Mouse (Mus musculus) MEL (cell line): Measurements from ENCODE around the gene Il3. TPM values are rescaled to one million over a fixed set of nuclear protein-coding genes. Genes with fewer than 3 reads are reported as not detected.

ENCODE experiments used
- DNase-seq: peaks from one replicate; pipeline ENCODE4 v3.0.0; 2011; ENCODE audit warnings: low read depth, low spot score
- H3K27ac ChIP-seq: 2 replicates; pipeline ENCODE4 v1.5.1; 2012; ENCODE audit warnings: low read depth, mild to moderate bottlenecking, control low read depth, low read length, moderate library complexity; ENCODE audit not compliant: control insufficient read depth
- H3K27me3 ChIP-seq, 2 experiments: fragments of 150-350 bp in 1 of 2; sonication (generic) in 1 of 2; 2 replicates each; pipeline ENCODE4 v1.6.1; 2012; ENCODE audit warnings: low read length in 2 of 2, mild to moderate bottlenecking in 2 of 2, improper control_type of control experiment in 1 of 2, moderate library complexity in 1 of 2; ENCODE audit not compliant: insufficient read depth in 2 of 2, control insufficient read depth in 1 of 2
- H3K36me3 ChIP-seq, 2 experiments: 2 replicates each; pipeline ENCODE4 v1.6.1; 2012 to 2014; ENCODE audit warnings: low read length in 2 of 2, improper control_type of control experiment in 1 of 2, inconsistent platforms in 1 of 2, mild to moderate bottlenecking in 1 of 2; ENCODE audit not compliant: insufficient read depth in 2 of 2, control insufficient read depth in 1 of 2
- H3K4me1 ChIP-seq, 2 experiments: fragments of 150-350 bp in 1 of 2; sonication (generic) in 1 of 2; 2 replicates each; pipeline ENCODE4 v1.6.1; 2012; ENCODE audit warnings: low read length in 2 of 2, improper control_type of control experiment in 1 of 2, mild to moderate bottlenecking in 1 of 2; ENCODE audit not compliant: insufficient read depth in 2 of 2, control insufficient read depth in 1 of 2
- H3K4me3 ChIP-seq, 2 experiments: fragments of 150-350 bp in 1 of 2; sonication (generic) in 1 of 2; 2 replicates each; pipeline ENCODE4 v1.5.1; 2012; ENCODE audit warnings: low read depth in 2 of 2, low read length in 2 of 2, mild to moderate bottlenecking in 2 of 2, moderate library complexity in 2 of 2, control low read depth in 1 of 2, improper control_type of control experiment in 1 of 2; ENCODE audit not compliant: control insufficient read depth in 1 of 2, insufficient read depth in 1 of 2
- H3K79me2 ChIP-seq: 2 replicates; pipeline ENCODE4 v1.6.1; 2012; ENCODE audit warnings: mild to moderate bottlenecking, low read length, moderate library complexity; ENCODE audit not compliant: control insufficient read depth, poor library complexity, insufficient read depth
- H3K9ac ChIP-seq: 2 replicates; pipeline ENCODE4 v1.6.1; 2012; ENCODE audit warnings: low read depth, mild to moderate bottlenecking, control low read depth, low read length, moderate library complexity; ENCODE audit not compliant: control insufficient read depth, poor library complexity, severe bottlenecking
- H3K9me3 ChIP-seq: fragments of 150-350 bp; sonication (generic); replicated peaks from 2 replicates; pipeline ENCODE4 v1.6.1; 2012; ENCODE audit warnings: mild to moderate bottlenecking, low read length, improper control_type of control experiment, moderate library complexity; ENCODE audit not compliant: insufficient read depth
- BHLHE40 ChIP-seq: IDR thresholded peaks from 2 replicates; pipeline ENCODE4 v1.6.1; 2012; ENCODE audit warnings: low read depth, mild to moderate bottlenecking, inconsistent platforms, low read length, improper control_type of control experiment, borderline replicate concordance
- CHD1 ChIP-seq: IDR thresholded peaks from 2 replicates; pipeline ENCODE4 v1.6.1; 2012; ENCODE audit warnings: low read depth, mild to moderate bottlenecking, inconsistent platforms, low read length, improper control_type of control experiment
- CHD2 ChIP-seq: IDR thresholded peaks from 2 replicates; pipeline ENCODE4 v1.6.1; 2011; ENCODE audit warnings: low read length, improper control_type of control experiment
- CTCF ChIP-seq, 3 experiments: IDR thresholded peaks in 2 of 3; conservative IDR thresholded peaks in 1 of 3; 2 replicates each; pipeline ENCODE4 v1.5.1; 2011 to 2012; ENCODE audit warnings: low read length in 3 of 3, low read depth in 2 of 3, mild to moderate bottlenecking in 2 of 3, improper control_type of control experiment in 1 of 3, inconsistent platforms in 1 of 3, mixed read lengths in 1 of 3, moderate library complexity in 1 of 3; ENCODE audit not compliant: control insufficient read depth in 1 of 3, insufficient read depth in 1 of 3, poor library complexity in 1 of 3, severe bottlenecking in 1 of 3
- ELF1 ChIP-seq: IDR thresholded peaks from 2 replicates; pipeline ENCODE4 v1.6.1; 2014; ENCODE audit warnings: low read depth, mild to moderate bottlenecking, inconsistent platforms, low read length, improper control_type of control experiment, moderate library complexity
- EP300 ChIP-seq, 2 experiments: IDR thresholded peaks; 2 replicates each; pipeline ENCODE4 v1.6.1; 2011; ENCODE audit warnings: improper control_type of control experiment in 2 of 2, low read length in 2 of 2, low read depth in 1 of 2, mild to moderate bottlenecking in 1 of 2
- ETS1 ChIP-seq: IDR thresholded peaks from 2 replicates; pipeline ENCODE4 v1.6.1; 2012; ENCODE audit warnings: low read depth, mild to moderate bottlenecking, inconsistent platforms, low read length, improper control_type of control experiment, moderate library complexity
- GABPA ChIP-seq: IDR thresholded peaks from 2 replicates; pipeline ENCODE4 v1.6.1; 2012; ENCODE audit warnings: low read depth, mild to moderate bottlenecking, inconsistent platforms, low read length, improper control_type of control experiment, moderate library complexity
- GATA1 ChIP-seq: IDR thresholded peaks from 2 replicates; pipeline ENCODE4 v1.6.1; 2011; ENCODE audit warnings: low read depth, low read length, improper control_type of control experiment
- HCFC1 ChIP-seq: IDR thresholded peaks from 2 replicates; pipeline ENCODE4 v1.6.1; 2012; ENCODE audit warnings: low read depth, mild to moderate bottlenecking, inconsistent platforms, low read length, improper control_type of control experiment, moderate library complexity
- JUND ChIP-seq: IDR thresholded peaks from 2 replicates; pipeline ENCODE4 v1.6.1; 2011; ENCODE audit warnings: low read depth, mild to moderate bottlenecking, improper control_type of control experiment, low read length
- KAT2A ChIP-seq: conservative IDR thresholded peaks from 2 replicates; pipeline ENCODE4 v1.6.1; 2012; ENCODE audit warnings: low read depth, low read length, improper control_type of control experiment, inconsistent platforms
- MAFK ChIP-seq: IDR thresholded peaks from 2 replicates; pipeline ENCODE4 v1.6.1; 2011; ENCODE audit warnings: low read depth, mild to moderate bottlenecking, low read length, improper control_type of control experiment, borderline replicate concordance
- MAZ ChIP-seq: IDR thresholded peaks from 2 replicates; pipeline ENCODE4 v1.6.1; 2012; ENCODE audit warnings: low read depth, mild to moderate bottlenecking, inconsistent platforms, low read length, improper control_type of control experiment
- MEF2A ChIP-seq: IDR thresholded peaks from 2 replicates; pipeline ENCODE4 v1.6.1; 2014; ENCODE audit warnings: low read depth, mild to moderate bottlenecking, inconsistent platforms, low read length, improper control_type of control experiment; ENCODE audit not compliant: poor library complexity, insufficient replicate concordance, severe bottlenecking; ENCODE audit errors: extremely low read depth
- MXI1 ChIP-seq: IDR thresholded peaks from 2 replicates; pipeline ENCODE4 v1.6.1; 2011; ENCODE audit warnings: mild to moderate bottlenecking, low read depth, low read length, improper control_type of control experiment
- MYB ChIP-seq: IDR thresholded peaks from 2 replicates; pipeline ENCODE4 v1.6.1; 2011; ENCODE audit warnings: mild to moderate bottlenecking, low read depth, low read length, improper control_type of control experiment
- NELFE ChIP-seq: IDR thresholded peaks from 2 replicates; pipeline ENCODE4 v1.6.1; 2011; ENCODE audit warnings: low read depth, low read length, improper control_type of control experiment
- NRF1 ChIP-seq: IDR thresholded peaks from 2 replicates; pipeline ENCODE4 v1.6.1; 2014; ENCODE audit warnings: low read depth, mild to moderate bottlenecking, inconsistent platforms, low read length, improper control_type of control experiment, moderate library complexity; ENCODE audit not compliant: poor library complexity, insufficient read depth, severe bottlenecking
- POLR2A ChIP-seq, 2 experiments: IDR thresholded peaks; 2 replicates each; pipeline ENCODE4 v1.6.1; 2011 to 2012; ENCODE audit warnings: low read length in 2 of 2, mild to moderate bottlenecking in 2 of 2, control low read depth in 1 of 2, improper control_type of control experiment in 1 of 2, low read depth in 1 of 2, moderate library complexity in 1 of 2; ENCODE audit not compliant: control insufficient read depth in 1 of 2, insufficient read depth in 1 of 2, poor library complexity in 1 of 2
- POLR2AphosphoS2 ChIP-seq: IDR thresholded peaks from 2 replicates; pipeline ENCODE4 v1.6.1; 2011; ENCODE audit warnings: low read length, improper control_type of control experiment
- POLR2AphosphoS5 ChIP-seq: IDR thresholded peaks from 2 replicates; pipeline ENCODE4 v1.6.1; 2012; ENCODE audit warnings: low read depth, borderline replicate concordance, mild to moderate bottlenecking, inconsistent platforms, low read length, moderate library complexity, mixed read lengths
- RAD21 ChIP-seq: IDR thresholded peaks from 2 replicates; pipeline ENCODE4 v1.6.1; 2011; ENCODE audit warnings: mild to moderate bottlenecking, low read depth, low read length, improper control_type of control experiment
- RCOR1 ChIP-seq: IDR thresholded peaks from 2 replicates; pipeline ENCODE4 v1.6.1; 2012; ENCODE audit warnings: low read depth, mild to moderate bottlenecking, inconsistent platforms, low read length, improper control_type of control experiment
- SIN3A ChIP-seq: IDR thresholded peaks from 2 replicates; pipeline ENCODE4 v1.6.1; 2012; ENCODE audit warnings: low read length, improper control_type of control experiment, inconsistent platforms
- TAL1 ChIP-seq: IDR thresholded peaks from 2 replicates; pipeline ENCODE4 v1.6.1; 2012; ENCODE audit warnings: mild to moderate bottlenecking, inconsistent platforms, low read length, moderate library complexity, mixed read lengths
- TBP ChIP-seq: IDR thresholded peaks from 2 replicates; pipeline ENCODE4 v1.8.0; 2011; ENCODE audit warnings: low read depth, low read length, improper control_type of control experiment
- TCF12 ChIP-seq: IDR thresholded peaks from 2 replicates; pipeline ENCODE4 v1.6.1; 2014; ENCODE audit warnings: low read depth, mild to moderate bottlenecking, inconsistent platforms, low read length, improper control_type of control experiment, moderate library complexity
- UBTF ChIP-seq: IDR thresholded peaks from 2 replicates; pipeline ENCODE4 v1.6.1; 2012; ENCODE audit warnings: low read depth, mild to moderate bottlenecking, inconsistent platforms, low read length, improper control_type of control experiment, moderate library complexity, borderline replicate concordance; ENCODE audit not compliant: insufficient read depth
- USF1 ChIP-seq: IDR thresholded peaks from 2 replicates; pipeline ENCODE4 v1.6.1; 2014; ENCODE audit warnings: low read depth, mild to moderate bottlenecking, inconsistent platforms, low read length, improper control_type of control experiment, moderate library complexity
- USF2 ChIP-seq, 2 experiments: IDR thresholded peaks; 2 replicates each; pipeline ENCODE4 v1.6.1; 2011 to 2012; ENCODE audit warnings: improper control_type of control experiment in 2 of 2, low read length in 2 of 2, borderline replicate concordance in 1 of 2, inconsistent platforms in 1 of 2, low read depth in 1 of 2, mild to moderate bottlenecking in 1 of 2; ENCODE audit not compliant: insufficient read depth in 1 of 2
- ZC3H11A ChIP-seq: IDR thresholded peaks from 2 replicates; pipeline ENCODE4 v1.6.1; 2012; ENCODE audit warnings: low read depth, mild to moderate bottlenecking, inconsistent platforms, low read length, improper control_type of control experiment
- ZMIZ1 ChIP-seq: IDR thresholded peaks from 2 replicates; pipeline ENCODE4 v1.6.1; 2012; ENCODE audit warnings: low read depth, mild to moderate bottlenecking, inconsistent platforms, low read length, improper control_type of control experiment, moderate library complexity
- ZNF384 ChIP-seq: IDR thresholded peaks from 2 replicates; pipeline ENCODE4 v1.6.1; 2012; ENCODE audit warnings: low read depth, mild to moderate bottlenecking, inconsistent platforms, low read length, improper control_type of control experiment
- polyA plus RNA-seq, 2 experiments: library from polyadenylated mRNA; stranded (reverse) in 1 of 2; unstranded in 1 of 2; fragments of >175 nt in 1 of 2; fragments of >200 nt in 1 of 2; gene quantifications; 2 replicates each; pipeline versions ENCODE4 v1.2.1 to v1.2.4; 2012; ENCODE audit warnings: low replicate concordance in 2 of 2, low read depth in 1 of 2; ENCODE audit not compliant: insufficient read length in 2 of 2, insufficient read depth in 1 of 2, missing spikeins in 1 of 2
- total RNA-seq: library from RNA; depleted of rRNA; stranded (reverse); fragments of 300-350 nt; gene quantifications from 2 replicates; pipeline ENCODE4 v1.2.3, GENCODE M21; 2012

Gene Il3
- total and polyA plus RNA-seq, 3 experiments, result not detected

- Histone ChIP-seq H3K27ac (peak overlapping the region; percentile 54), H3K4me1 (peaks cover 29 to 35% of the 10 kb centered on the region in 2 experiments), H3K9ac (no peak overlapping the region), H3K27me3 (no peaks in the 10 kb centered on the region), H3K9me3 (no peaks in the 10 kb centered on the region), H3K36me3 (peaks cover 0 to 22% of the 10 kb centered on the region in 2 experiments; a peak in 2 of 4 replicates), H3K79me2 (no peaks in the 10 kb centered on the region), H3K4me3 (peak overlapping the region in 1 of 2 experiments; percentile 27; a peak in 2 of 4 replicates)
- peak; percentile 83 for DNase-seq
- TF ChIP-seq MAFK (no peak), RAD21 (no peak), ZC3H11A (no peak), MAZ (peak; percentile 54; the same call in 1 of the 2 replicates), TCF12 (peak; percentile 82), ZNF384 (no peak), POLR2AphosphoS5 (no peak), USF2 (IDR thresholded peaks at IDR 0.05; ENCODE audit: borderline replicate concordance in 1 of 2, insufficient read depth in 1 of 2, low read depth in 1 of 2, low read length in 2 of 2) (no peak), SIN3A (peak; percentile 77), USF1 (no peak), ELF1 (no peak), BHLHE40 (peak; percentile 6; the same call in 1 of the 2 replicates), TAL1 (peak; percentile 60; the same call in 1 of the 2 replicates), EP300 (IDR thresholded peaks at IDR 0.05; ENCODE audit: low read depth in 1 of 2, low read length in 2 of 2) (peak; percentile 81 to 91), CTCF (IDR thresholded peaks at IDR 0.05 in 2 of 3, conservative IDR thresholded peaks at IDR 0.05 in 1 of 3; ENCODE audit: control insufficient read depth in 1 of 3, insufficient read depth in 1 of 3, low read depth in 2 of 3, low read length in 3 of 3, poor library complexity in 1 of 3, severe bottlenecking in 1 of 3) (no peak), CHD2 (no peak), KAT2A (no peak), GABPA (no peak), GATA1 (peak; percentile 92), POLR2AphosphoS2 (no peak), JUND (no peak), CHD1 (no peak), RCOR1 (peak; percentile 30; the same call in 1 of the 2 replicates), HCFC1 (0 out of 2 replicates have a peak, but pooled peaks have one; percentile 37), MEF2A (no peak), POLR2A (IDR thresholded peaks at IDR 0.05; ENCODE audit: control insufficient read depth in 1 of 2, insufficient read depth in 1 of 2, low read depth in 1 of 2, low read length in 2 of 2, poor library complexity in 1 of 2) (peak in 1 of 2 experiments; percentile 49; a peak in 2 of 4 replicates), ZMIZ1 (0 out of 2 replicates have a peak, but pooled peaks have one; percentile 50), NELFE (peak; percentile 42; the same call in 1 of the 2 replicates), TBP (peak; percentile 38; the same call in 1 of the 2 replicates), NRF1 (0 out of 2 replicates have a peak, but pooled peaks have one; percentile 23), MXI1 (no peak), MYB (no peak), UBTF (no peak), ETS1 (peak; percentile 49; the same call in 1 of the 2 replicates)
Measured at GRCm38 (mm10) chr11:54313391-54314360, 46.6 kb upstream of the Il3 start.
